Mouse (Mus musculus) urinary bladder, postnatal 25 days (tissue): ENCODE measurements around the gene Dusp1.

Experiments used
- DNase-seq: peaks from one replicate; pipeline ENCODE4 v3.0.0; 2022; ENCODE audit warnings: low spot score

The Dusp1 gene

DNA sequence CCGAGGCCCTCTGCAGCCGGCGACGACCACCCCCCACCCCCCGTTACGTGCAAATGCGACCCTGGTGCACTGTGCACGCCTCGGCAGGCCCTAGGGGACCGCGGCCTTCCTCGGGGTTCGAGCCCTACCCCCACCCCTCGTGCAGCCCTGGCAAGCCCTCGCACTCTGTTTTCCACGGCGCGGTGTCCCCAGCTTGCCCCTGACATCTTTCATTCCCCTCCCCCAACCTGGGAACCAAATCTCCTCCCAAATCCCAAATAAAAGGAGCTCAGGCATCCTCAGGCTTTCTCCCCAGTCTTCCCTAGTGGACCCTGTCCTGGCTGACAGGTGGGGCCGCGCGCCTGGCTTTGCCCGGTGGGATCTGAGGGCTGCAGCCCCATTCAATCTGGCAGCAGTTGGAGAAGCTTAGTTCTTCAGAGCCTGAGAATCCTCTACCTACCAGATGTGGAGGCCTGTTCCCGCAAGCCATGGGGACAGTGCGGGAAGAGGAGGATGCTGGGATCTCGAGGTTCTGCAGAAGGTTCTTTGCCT is at the start of gene Dusp1:
TSS of gene Dusp1 (minus strand) at position 478 of the 531 bp plus-strand sequence.
- no peak for DNase-seq

DNA sequence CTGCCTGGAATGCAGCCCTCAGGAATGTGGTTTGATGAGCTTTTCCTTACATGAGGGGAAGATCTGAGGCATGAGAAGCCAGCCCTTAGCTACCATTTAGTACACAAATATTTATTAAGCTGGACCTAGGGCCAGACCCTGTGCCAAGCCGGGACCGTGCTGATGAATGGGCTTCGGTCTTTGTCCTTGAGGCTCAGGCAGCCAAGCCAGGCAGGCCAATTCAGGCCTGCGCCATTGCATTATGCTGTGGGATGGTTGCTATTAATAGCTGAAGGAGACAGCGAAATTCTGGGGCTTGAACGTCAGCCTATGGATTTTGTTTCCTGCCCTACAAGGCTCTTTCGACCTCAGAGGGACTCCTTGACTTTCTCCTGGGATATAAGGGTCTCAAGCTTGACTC is 49.4 kb upstream of the Dusp1 start:
- DNase-seq: no peak

DNA sequence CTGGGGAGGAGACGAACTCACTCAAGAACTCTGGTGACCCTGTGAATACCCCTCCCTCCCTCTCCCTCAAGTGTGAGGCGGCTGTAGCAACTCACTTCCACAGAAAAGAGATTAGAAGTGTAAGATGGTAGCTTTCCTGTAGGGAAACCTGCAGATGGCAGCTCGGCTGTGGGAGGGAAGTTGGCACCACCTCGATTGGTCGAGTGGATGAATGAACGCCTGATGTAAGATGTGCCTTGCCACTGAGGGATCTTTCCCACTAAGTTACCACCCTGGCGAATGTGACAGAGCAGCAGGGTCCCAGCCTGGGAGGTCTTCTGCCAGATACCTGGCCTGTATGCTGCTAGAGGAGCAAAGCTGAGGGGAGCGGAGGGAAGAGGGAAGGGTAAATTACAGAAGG is 47.9 kb upstream of the Dusp1 start:
- DNase-seq: no peak

DNA sequence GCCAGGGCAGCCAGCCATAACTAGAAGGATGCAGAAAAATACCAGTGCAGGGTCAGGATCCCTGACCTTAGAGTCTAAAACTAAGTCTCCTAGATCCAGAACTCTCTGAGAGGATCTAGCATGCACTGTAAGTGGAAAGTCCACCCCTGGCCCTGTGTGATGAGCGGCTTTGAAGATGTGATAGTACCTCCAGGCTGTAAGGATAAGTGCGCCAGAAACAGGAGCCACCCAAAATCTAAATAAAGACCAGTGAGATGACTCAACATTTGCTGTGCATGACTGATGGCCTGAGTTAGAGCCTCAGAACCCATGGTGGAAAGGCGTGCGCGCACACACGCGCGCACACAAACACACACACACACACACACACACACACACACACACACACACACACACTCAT is 46.9 kb upstream of the Dusp1 start:
- no peak for DNase-seq

DNA sequence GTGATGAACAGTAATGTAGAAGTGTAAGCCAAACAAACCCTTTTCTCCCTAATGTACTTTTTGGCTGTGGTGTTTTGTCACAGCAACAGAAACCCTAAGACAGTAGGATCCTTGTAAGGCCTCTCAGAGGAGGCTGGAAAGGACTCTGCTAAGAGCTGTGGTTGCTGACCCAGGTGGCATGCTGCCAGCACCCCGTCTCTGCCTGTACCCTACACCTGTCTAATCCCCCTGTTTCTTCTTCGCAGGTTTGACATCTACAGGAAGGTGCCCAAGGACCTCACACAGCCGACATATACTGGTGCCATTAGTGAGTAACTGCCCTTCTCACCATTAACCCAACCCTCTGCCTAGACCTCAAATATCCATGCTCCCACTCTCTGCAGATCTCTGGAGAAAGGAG is 46.4 kb upstream of the Dusp1 start:
- DNase-seq: no peak

DNA sequence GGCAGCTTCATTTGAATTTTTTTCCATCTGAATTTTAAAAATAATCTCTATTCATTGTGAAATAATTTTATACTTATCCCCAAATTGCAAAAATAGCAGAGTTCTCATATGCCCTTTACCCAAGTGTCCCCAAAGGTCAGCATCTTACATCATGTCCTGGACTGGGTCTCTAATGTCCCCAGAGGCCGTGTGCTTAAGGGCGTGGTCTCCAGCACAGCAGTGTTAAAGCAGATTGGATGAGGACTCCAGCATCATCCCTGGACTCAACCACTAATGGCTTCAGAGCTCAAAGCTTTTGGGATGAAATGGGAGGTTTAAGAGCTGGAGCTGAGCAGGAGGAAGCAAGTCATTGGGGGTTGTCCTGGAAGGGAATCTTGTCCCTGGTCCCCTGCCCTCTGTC is 44.6 kb upstream of the Dusp1 start:
- DNase-seq: no peak

DNA sequence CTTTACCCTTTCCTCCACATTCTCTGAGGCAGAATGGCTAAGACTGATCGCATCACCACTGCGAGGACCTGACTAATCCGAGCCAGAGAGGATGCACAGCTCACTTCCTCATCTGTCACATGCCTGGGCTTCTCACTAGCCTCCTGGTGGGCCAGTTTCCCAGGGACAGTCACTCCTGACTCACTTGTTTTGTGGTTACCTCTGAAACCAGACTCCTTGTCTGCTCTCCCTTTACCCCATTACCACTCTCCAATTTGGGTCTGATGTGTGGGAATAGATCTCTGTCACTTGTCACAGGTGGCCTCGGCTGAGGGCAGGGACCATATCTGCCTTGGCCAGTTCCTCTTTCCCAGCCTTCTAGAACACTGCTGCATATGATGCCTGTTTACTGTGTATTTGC is 43.7 kb upstream of the Dusp1 start:
- no peak for DNase-seq

DNA sequence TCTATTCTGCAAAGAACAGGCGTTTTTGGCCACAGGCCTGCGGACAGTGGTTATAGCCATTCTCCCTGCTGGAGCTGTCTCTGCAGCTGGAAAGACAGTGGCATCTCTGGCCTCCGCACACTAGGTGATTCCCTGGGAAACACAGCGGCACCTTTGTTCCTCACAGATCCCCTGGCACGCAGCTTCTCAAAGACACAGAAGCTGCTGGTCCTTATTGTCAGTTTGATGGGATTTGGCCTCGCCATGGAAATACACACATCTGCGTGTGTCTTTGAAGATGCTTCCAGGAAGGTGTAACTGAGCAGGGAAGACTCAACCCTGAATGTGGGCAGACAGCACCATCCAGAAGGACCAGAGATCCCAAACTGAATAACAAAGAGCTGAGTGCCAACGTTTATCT is 41.4 kb upstream of the Dusp1 start:
- DNase-seq: no peak

DNA sequence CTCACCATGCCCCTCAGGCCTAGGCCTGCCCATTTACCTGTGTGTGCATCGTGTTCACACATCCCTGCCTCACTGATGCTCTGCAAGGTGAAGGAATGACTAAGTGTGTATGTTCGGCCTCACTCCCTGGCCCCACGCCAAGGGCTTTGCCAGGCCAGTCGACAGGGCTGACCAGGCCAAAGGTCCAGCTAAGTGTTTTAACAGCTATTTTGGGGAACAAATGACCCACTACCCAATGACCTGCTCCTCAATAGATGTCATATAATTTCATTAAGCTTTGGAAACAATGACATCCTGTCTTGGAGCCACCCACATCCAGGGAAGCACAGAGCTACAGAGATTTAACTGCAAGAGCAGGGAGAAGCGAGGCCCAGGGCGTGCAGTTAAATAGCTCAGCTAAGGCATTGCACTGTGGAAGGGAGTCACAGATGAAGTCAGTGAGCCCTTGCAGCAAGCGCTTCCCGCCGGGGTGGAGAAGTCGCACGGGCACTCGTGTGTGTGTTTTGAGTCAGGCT is 40.5 kb upstream of the Dusp1 start:
- DNase-seq: peak; percentile 78

DNA sequence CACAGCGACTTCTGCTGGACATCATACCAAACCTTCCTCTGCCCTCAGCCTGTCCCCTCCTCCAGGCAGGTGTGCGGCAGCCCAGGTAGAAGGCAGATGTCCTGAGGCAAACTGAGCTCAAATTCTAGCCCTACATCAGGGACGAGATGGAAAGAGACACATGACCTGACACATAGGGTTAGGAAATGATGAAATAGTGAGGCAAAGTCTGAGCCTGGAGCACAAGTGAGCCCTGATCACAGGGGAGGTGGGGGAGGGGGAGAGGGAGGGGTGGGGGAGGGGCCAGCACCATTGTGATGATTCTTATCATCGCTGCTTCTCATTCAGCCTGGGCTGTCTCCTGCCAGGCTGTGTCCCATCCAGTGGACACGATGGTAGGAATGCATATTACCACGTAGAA is 40.0 kb upstream of the Dusp1 start:
- no peak for DNase-seq

DNA sequence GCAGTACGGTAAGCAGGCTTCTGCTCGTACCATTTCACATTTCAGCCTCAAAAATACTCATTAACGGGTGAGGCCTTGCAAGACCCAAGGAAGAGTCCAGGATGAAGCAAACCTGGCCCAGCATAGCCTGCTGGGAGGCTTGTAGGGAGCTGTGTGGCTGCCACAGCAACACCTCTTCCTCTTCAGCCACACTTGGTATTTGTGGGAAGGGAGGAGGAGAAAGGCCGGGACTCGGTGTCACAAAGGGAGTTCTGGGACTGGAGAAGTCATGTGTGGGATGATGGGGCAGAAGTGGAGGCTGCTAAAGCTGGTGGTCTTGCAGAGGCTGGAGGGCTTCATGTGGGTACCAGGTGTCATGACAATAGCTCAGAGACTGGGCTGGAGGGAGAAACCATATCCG is 39.6 kb upstream of the Dusp1 start:
- no peak for DNase-seq

DNA sequence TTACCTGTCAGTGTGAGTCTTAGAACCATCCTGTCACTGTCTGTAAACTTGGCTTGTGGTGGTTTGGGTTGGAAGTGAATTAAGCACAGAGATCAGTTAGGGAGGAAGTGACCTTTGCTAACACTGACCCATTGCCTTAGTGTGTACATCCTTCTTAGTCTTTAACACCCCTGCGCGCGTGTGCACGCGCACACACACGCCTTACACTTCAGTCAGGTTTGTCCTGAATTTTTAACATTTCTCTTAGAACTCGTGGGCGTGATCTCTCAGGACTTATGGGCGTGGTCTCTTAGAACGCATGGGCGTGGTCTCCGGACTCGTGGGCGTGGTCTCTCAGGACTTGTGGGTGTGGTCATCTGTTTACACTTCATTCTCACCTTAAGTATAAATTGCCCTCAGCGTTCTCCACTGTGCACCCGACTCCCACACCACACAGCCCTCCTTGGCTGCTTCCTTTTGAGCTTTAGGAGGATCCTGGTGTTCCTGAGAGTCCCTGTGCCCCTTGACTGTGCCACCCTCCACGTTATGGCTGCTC is 39.1 kb upstream of the Dusp1 start:
- no peak for DNase-seq

DNA sequence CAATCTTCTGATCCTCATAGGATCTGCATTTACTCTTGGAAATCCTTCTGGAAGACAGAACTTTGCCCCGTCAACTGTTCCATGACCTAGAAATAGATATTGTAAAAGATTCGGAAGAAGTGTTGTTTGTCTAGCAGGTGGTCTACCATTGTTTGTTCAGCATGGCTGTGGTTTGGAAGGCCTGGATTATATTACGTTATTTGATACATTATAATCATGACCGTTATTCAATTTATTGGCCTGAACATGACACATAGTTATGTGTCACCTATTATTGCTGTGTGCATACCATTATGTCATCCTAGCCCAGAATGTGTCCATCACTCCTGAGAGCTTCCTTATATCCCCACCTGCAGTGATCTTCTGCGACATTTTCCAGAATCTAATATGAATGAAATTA is 36.9 kb upstream of the Dusp1 start:
- no peak for DNase-seq

DNA sequence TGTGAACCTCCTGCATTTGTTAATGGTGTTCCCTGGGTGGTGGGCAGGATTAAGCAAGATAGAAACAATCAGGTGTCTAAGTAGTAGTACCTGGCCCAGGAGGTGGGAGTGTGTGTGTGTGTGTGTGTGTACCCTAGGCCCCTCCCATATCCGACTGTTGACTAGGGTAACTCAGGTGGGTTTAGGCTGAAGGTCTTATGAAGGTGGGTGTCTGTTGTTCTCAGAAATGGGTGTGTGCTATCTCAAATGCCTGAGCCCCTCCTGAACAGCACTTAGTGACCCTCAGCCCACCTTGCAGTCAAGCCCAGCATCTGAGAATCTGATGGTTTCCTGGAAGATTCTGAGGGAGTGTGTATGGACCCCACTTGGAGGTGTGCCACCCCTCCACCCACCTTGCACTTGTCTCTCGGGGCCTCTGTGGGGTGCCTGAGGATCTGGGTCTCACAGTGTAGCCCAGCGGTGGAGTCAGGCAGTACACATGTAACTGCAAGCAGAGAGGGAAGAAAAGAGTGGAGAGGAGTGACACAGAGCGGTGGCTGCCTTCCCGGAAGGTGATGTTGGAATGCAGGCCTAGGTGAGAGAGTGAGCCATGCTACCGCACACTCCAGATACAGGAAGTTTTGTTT is 35.0 kb upstream of the Dusp1 start:
- DNase-seq: no peak

DNA sequence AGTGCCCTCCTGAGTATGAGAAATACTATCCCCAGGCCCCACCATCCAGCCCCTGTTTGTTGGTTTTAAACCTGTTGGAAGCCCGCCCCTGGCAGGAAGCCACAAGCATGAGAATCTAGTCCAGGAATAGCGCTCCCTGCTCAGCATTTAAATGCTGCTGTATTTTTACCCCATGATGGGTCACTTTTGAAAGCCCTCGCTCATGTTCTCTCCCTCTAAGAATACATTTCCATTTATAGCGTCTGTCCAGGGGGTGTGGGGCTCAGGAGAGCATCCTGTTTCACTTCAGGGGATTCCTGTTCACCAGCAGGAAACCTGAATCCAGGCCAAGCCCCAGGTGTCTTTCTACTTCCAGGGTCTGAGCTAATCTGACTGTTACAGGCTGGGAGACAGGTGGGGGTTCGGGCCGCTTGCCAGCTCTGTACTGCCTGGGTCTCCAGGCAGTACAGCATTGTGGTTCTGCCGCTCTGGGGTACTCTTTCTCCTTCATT is 34.3 kb upstream of the Dusp1 start:
- no peak for DNase-seq

DNA sequence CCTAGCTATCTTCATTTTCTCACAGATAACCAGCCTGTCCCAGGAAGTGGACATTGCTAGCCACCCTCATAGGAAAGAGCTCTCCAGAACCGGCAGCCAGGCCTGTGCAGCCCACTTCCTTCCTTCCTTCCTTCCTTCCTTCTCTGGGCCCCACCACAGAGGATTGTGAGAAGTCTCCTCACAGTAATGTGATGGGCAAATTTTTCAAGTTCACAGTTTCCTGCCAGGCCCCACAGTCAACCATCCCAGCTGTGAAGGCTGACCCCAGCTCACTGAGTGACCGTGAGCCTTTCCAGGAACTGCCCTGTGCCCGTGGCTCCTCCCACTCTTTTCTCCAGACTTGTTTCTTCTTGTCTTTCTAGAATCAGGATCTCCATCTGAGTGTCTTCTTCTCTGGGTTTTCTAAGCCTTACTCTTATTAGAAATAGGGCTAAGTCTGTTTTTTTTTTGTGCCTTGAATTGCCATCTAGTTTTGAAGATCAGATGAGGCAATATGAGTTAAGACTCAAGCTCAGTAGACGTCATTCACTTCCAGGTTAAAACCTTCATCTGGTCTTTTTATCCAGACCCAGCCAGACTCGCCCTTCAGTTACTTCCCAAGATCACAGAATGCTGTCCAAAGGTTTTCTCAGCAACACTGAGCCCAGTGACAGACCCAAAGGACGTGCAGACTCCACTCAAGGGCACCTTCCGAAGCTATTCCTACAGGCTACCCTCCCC is 33.7 kb upstream of the Dusp1 start:
- no peak for DNase-seq

DNA sequence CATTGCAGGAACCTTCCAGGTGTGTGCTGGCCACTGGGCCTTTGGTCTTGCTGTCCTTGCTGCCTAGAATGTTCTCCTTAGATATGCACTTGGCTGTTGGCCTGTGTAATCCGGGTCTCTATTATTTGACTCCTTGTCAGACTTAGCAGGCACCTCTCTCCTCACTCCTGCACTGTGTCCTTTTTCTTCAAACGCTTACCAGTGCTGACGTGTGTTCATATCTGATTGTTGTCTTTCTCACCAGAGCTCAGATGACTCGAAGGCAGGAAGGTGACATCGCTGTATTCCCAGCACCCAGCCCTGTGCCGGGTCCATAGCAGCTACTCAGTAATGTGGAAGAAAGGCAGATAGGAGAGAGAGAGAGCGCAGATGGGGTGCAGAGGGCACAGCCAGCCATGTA is 33.0 kb upstream of the Dusp1 start:
- DNase-seq: no peak

DNA sequence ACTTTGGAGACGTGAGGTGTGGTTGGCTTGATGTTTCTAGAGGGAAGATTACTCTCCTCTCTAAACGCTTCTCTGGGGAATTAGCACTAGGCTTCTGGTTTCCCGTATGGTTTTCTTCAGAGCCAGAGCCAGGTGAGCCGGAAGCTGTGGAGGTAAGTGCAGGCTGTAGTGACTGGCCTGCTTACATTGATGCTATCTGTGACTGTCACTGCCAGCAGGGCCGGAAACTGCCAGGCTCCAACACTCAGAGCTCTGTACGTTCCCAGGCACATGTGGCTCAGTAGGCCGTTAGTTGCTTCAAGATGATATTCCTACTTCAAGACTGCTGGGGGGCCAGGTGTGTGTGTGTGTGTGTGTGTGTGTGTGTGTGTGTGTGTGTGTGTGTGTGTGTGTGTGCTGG is 32.2 kb upstream of the Dusp1 start:
- DNase-seq: no peak

DNA sequence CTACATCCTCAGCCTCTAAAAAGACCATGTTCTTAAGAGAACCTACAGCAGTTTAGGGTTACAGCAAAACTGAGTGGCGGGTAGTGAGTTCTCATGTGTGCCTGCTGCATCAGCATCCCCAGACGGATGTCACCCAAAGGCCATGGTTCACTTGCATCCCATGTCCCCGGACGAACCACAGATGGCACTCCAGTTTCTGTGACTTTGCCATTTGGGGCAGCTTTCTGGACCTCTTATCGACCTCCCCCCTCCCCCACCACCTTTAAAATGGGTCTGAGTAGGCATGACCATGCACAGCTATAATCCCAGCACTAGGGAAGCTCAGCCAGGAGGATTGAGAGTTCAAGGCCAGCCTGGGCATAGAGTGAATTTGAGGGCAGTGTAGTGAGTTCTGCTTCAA is 31.3 kb upstream of the Dusp1 start:
- DNase-seq: no peak

DNA sequence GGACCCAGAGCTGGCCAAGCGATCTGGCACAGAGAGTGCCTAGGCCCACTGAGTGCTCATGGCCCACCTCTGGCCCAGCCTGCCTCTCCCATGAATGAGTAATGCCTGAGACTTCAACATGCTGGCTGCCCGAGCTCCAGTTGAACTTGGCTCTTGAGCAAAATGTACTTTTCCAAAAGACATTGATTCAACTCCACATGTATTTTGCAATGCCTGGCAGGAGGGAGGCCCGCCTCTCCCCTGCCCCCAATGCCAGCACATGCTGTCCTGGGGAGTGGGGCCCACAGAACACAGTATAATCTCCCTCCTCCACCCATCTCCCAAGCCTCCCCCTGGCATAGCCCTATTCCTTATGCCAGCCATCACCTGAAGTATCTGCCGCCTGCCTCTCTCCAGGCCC is 30.6 kb upstream of the Dusp1 start:
- peak; percentile 54 for DNase-seq

DNA sequence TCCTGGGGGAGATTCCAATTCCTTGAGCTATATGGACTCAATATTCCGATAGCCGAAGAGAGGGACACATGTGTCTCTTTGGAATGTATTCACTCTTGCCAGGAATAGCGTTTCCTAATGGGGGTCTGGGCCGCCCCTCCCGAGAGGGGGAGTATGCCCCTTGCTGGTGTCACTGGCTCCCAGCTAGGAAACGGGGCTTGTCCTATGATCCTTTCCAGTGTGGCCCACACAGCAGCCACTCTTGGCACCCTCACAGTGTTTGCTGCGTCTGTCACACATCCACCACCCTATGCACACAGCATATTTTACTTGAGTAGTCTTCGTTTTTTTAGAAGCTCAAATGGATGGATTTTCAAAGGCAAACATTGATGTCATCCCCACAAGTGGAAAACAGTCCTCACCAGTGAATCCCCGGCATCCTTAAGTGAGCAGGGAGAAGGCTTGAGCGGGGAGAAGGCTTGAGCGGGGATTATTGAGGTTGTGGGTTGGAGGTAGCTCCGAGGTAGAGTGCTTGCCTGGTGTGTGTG is 26.1 kb upstream of the Dusp1 start:
- DNase-seq: no peak

DNA sequence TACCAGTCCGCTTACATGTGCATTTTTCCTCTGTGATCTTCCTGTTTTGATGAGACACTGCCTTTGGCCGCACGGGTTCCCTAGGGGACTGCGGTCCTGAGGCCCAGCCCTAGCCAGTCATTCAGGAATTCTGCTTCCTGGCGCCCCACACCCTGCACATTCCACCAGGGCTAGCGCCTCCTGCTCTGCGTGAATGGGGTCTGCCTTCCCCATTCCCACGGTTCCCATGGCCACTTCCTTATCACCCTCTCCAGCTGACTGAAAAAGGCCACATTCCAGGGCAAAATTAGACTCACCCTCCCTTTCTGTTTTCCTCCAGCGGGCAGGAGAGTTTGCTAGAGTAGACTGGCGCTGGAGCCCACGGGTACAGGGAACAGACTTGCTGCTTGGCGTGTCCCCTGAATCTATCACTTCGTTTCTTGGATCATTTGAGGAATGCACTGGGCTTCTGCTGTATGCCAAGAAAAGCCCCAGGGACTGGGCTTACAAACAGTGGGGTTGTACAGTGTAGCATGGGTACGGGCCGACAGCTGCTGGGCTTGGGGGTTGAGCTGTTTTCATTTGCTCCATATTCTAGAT is 22.7 kb upstream of the Dusp1 start:
- DNase-seq: peak; percentile 54

DNA sequence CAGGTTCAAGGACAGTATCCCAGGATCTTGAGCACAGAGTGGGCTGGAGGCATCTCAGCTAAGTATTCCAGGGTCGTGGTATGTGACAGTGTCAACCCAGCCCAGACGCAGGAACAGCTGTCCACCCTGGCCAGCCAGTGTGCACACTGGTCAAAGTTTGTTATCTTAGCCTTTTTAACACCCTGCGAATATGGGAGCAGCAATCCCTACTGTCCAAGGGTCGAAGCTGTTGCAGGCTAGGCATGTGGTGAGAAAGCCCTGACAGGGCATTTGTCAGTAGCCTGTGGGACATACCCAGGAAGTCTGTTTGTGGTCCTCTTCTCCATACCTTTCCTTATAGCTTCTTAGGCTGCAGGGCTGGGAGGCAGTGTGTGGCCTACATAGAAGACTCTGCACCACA is 22.1 kb upstream of the Dusp1 start:
- no peak for DNase-seq
